Mouse (Mus musculus): ENCODE data around the gene Dab1.

The Dab1 gene

DNA sequence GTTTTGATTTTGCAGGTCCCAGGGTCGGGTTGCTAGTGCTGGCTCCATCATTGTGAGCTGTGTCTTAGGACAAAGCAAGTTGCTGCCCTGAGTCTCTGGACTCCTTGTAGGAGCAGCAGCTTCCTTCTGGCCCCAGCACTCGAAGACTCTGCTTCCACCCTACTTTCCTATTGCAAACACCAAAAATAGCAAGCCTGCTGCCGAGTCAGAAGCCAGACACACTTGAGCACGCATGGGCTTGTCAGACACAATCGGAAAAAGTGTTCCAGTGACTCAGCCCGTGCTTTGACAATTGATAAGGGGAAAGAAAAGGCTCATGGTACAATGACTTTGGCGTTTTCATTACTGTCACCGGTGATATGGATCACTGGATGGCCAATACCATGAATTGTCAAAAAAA is 1110.0 kb downstream of the Dab1 start:
- no peak for DNase-seq (ENCODE audit: low spot score in 2 of 2)

DNA sequence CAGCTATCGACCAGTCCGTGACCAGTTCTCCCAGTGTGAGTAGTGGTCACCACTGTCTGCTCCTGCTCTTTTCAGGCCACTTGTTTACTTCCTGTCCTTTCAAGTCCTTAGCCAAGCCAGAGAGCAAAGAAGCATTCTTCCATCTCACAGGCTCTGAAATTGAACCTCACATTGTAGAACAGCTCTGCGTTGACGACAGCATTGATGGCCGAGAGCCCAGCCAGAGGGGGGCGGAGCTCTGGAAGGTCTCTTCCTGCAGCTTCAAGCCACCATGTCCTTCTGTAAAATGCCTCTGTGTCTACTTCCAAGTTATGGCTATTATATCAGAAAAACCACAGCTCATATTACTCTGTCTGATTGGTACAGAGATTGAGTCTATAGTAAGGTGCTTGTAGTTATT is 1127.3 kb downstream of the Dab1 start:
- no peak for DNase-seq (ENCODE audit: low spot score in 2 of 2)

DNA sequence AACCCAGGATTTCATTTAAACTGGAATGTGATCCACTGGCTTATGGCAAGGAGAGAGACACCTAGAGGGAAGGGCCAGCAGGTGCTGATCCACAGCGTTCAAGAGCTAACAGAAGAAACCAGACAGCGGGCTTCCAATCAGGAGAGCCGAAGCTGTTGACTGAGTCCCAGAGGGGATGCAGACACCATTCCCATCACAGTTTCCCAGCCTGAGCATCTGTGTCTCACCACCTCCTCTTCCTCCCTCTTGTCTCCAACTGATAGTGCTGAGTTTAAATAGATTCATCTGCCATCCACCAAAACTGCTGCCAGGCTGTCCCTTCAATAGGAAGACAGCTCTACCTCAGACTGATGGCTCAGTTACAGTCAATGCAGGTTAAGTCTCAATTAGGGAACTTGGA is 1134.9 kb downstream of the Dab1 start:
- DNase-seq (ENCODE audit: low spot score in 2 of 2): no peak

DNA sequence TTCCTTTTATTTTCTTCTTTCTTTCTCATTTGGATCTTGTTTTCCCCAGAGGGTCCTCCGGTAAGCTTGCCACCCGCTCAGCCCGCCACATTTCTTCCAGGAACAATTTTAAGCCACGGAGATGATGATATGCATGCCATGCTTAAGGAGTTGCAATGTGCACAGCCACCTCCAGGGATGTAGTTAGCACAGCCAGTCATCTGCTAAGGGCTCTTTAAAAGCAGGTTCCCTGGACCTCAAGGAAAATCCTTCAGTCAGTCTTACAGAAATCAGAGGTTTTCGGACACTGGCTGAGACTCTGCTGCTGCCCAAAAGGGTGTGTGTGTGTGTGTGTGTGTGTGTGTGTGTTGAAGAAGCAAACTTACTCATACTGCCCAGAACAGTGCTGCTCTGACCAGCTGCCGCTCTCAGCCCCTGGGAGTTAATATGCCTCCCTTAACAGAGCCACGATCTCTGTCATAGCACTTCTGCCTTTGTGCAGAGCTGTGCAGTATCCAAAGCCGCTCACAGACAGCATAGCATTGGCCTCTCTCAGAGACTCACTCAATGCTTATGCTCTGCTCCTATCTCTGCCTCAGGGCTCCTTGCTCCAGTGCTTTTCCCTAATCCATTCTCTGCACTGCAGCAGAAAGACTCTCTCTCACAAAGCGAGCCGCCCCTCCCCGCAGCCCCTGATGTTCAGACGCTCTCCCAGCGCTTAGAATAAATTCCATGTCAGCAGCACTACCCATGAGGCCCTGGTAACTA is 1141.9 kb downstream of the Dab1 start:
- DNase-seq (ENCODE audit: low spot score in 2 of 2): no peak

DNA sequence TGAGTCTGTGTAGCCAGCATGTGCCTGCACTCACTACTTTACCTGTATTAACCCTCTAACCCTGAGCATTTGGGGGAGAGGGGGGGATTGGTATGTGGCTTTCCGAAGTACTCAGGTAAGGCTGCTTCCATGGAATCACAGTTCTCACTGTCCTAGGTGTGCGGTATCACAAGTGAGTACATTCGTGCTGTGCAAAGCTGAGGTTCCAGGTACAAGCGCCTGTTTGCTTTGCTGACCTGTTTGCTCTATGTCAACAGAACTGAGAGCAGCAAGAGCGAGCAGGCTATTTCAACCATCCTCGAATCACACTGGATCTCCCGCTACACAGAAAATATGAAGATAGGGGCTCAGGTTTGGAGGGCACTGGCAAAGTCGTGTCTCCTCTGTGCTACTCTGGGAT is 1146.9 kb downstream of the Dab1 start, which contains the start of gene C8b:
Gene C8b, plus strand, starts transcription at position 253 of the 400 bp plus-strand sequence.
- no peak for DNase-seq (ENCODE audit: low spot score in 2 of 2)

DNA sequence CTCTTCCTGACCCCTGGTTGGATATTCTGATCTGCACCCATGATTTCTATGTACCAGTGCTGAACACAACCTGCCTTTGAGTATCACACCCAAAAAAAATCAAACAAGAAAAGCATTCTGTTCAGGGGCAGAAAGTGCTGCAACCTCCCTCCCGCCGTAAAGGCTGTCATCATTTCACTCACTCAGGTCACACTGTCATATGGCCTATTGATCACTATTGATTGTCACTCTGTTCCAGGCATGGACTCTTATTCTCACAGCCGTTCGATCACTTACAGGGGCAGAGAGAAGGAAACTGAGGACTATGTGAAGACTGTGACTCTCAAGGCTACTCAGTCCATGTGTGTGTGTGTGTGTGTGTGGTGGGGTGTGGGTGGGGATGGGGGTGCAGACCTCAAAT is 1149.0 kb downstream of the Dab1 start:
- no peak for DNase-seq (ENCODE audit: low spot score in 2 of 2)

DNA sequence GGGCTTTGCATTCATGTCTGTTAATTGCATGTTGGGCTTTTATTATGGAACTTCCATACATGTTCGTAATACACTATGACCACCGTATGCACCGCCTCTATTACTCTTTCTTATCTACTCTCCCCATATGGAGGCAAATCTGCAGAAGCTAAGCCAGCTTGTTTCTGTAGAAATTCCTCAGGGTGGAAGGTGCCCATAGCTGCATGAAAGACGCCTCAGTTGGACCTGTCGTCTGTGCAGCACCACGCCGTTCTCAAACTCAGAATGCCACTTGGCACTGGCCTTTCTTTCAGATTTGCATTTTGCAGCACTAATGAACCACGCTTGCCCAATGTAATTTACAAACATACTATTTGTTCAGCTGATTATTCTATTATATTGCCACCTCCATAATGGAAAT is 1150.4 kb downstream of the Dab1 start:
- DNase-seq (ENCODE audit: low spot score in 2 of 2): no peak

DNA sequence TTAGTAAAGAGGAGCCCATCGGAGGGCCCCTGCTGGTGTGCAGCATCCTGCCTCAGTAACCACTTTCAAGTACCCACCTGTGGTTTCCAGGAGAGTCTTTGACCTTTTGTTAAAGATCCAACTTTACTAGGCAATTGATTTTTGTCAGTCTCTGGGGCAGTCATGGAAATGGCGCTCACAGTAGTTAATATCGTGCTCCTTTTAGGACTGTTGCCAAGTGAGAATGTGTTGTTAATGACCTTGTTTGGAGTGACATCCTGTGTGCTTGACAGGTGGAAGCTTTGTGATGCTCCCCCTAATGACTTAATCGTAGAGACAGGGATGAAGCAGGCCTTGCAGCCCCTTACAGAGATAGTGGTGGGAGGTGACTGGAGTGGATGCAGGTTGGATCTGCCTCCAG is 1151.2 kb downstream of the Dab1 start:
- no peak for DNase-seq (ENCODE audit: low spot score in 2 of 2)

DNA sequence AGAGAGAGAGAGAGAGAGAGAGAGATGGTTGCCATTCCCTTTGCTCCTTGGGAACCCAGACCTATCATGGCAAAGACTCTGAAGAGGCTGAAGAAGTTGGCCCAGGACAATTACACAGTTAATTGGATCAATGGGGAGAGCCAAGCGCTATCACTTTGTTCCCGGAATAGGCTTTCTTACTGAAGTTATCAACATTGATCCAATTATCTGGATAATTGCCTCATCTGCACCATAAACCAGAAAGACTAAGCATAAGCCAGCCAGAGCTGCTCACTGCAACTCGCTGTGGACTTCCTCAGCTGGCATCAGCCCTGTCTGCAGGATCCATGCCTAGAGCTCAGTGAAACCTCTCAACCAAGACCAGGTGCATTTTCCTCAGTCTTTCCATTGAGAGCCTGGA is 1156.4 kb downstream of the Dab1 start:
- no peak for DNase-seq (ENCODE audit: low spot score in 2 of 2)

DNA sequence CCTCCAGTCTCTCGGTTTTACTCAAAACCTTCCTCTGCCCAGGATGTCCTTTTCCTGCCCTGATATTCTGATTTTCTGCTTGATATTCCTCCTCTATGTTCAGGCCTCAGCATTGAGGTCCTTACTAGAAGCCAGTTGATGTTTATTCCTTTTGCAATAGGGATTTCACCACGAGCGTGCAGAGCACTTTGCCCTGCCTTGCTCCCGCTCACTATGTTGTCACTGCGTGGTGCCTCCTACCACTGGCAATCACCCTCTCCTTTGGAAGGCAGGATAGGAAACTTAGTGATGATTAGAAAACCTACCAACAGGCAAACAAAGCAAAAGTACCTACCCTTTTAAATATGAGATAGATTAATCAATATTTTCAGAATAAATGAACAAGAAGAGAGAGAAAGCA is 1160.3 kb downstream of the Dab1 start:
- no peak for DNase-seq (ENCODE audit: low spot score in 2 of 2)

DNA sequence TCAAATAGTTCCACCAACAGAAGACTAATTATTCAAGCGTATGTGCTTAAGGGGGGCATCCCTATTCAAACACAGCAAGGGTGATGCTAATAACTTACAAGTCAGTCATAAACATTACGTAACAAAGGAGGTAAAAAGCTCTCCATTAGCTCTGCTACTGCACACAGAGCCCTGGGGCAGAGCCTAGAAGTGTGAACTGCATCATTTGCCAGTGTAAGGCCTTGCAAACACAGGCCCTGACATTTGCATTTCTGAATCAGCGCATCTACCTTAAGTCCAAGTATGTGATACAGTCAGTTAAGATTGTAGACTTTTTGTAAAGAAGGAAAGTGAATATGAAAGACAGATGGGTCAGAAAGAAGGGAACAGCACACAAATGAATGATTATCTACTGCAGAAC is 1162.3 kb downstream of the Dab1 start:
- no peak for DNase-seq (ENCODE audit: low spot score in 2 of 2)

DNA sequence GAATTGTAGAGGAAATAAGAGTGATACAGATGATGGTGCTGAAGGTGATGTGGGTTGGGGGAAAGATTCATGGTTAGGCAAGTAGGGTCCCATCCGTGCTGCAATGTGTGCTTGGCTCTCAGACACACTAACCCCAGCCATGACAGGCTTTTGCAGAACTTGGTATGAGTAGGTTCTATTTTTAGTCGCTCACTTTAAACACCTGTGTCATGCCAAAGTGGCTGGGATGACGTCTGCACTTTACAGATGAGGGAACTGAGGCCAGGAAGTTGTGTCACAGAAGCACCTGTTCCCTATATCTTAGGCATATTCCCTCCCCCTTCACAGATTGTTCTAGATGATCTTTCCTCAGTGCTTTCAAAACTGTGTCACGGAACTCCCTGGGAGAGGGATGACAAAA is 1163.2 kb downstream of the Dab1 start:
- no peak for DNase-seq (ENCODE audit: low spot score in 2 of 2)

DNA sequence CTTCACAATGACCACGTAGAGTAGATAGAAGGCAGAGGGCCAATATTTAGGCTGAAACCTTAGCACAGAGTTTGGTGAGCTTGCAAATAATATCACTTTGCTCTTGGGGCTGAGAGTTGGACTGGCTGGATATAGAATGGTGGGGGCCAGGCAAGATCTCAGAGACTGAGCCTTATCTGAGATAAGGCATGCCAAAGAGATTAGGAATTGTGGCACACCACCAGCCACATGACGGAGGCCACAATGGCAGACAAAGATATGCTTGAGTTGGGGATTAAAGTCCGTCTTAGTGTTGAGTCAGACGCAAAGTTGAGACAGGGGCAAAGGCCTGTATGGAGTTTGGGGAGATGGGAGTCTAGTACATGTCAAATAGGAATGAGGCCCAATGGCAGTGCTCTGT is 1173.0 kb downstream of the Dab1 start:
- DNase-seq (ENCODE audit: low spot score in 2 of 2): no peak
